Mouse (Mus musculus): ENCODE measurements at regions not wholly inside any gene's neighbourhood (a gene's known extent, or its start where the extent isn't known, plus 50 kb on each side); places are given as distances from the start of the nearest gene placed in this dataset.

GRCm38 (mm10) chr2:101356709-101357108 is 267.8 kb upstream of the Rag2 start:
- no peak for DNase-seq
- intact Hi-C loops (cut with DNase I), result no loop called here

DNA sequence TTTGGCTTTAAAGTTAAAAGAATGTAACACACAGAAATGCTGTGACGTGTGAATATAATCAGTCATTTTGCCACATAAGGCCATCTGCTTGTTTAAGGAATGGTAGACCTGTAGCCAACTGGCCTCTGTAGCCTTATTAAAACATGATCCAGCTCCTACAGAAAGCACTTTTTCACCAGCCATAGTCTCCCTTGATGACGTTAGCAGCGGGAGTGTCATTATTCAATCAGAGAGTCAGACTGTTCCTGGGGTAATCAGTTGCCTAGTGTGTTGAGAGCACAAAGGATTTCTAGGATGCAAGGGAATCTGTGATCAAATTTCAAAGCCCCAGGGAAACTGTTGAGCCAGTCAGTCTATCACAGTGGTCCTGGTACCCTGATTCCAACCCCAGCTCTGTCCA is 260.3 kb upstream of the Rag2 start:
- no peak for DNase-seq
- intact Hi-C loops (cut with DNase I), result no loop called here

GRCm38 (mm10) chr2:101368278-101368677 is 256.2 kb upstream of the Rag2 start:
- DNase-seq, result peak in 1 of 2 experiments; percentile 2
- intact Hi-C loops (cut with DNase I), result no loop called here

- intact Hi-C loops (cut with DNase I), result no loop called here
- no peak for DNase-seq
These were observed 253.4 kb upstream of the Rag2 start for GRCm38 (mm10) chr2:101370991-101371736.

DNA sequence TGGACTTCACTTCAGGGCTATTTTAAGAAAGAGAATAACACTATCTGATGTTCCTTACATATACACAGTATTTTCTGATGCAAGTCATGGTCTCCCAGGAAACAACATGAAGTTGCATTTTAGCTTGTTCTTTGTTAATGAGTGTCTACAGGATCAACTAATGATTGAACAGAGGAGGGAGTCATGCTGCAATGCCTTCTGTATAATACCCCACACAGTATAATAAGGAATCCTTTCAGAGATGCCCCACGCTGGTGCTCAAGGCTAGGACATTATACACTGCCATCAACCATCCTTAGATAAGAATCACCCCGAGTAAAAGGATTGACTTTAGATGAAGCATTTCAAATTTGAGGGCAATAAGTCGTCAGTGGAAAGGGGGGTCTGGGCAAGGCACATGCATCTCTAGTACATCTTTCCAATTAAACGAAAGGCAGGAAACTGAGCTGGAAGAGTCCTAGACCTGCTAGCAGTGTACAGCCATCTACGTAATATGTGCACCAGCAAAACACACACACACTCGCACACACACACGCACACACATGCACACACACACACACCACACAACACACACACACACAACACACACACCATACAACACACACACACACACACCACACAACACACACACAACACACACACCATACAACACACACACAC is 252.6 kb upstream of the Rag2 start:
- intact Hi-C loops (cut with DNase I), result no loop called here
- DNase-seq, result no peak

DNA sequence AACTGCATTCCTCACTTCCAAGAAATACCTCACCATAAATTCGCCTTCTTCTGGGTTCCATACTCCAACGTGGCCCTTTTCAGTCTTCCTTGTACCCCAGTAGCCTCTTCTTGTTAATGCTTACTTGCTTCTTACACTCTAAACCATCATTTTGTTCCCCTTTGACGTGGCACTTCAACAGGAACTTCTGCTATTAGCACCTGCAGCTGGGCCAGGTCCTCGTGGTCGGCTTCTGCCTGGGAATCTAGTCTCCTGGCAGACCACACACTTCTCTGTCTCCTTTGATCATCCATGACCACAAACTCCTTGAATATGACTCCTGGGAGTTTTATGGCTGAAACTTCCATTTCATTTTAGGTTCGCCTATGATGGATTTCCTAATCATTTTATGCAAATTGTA is 243.9 kb upstream of the Rag2 start:
- intact Hi-C loops (cut with DNase I), result no loop called here
- DNase-seq, result no peak

DNA sequence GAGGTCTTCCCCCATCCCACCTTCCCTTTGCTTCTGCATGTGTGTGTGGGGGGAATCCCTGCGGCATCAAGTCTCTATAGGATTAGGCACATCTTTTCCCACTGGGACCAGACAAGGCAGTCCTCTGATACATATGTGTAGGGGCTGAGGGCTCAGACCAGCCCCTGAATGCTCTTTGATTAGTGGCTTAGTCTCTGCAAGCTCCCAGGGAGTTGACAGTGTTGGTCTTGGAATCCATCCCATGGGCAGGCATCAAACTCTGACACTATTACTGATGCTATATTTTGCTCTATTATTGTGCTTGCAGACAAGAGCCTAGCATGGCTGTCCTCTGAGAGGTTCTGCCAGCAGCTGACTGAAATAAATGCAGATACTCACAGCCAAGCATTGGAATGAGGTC is 209.5 kb upstream of the Rag2 start:
- intact Hi-C loops (cut with DNase I), result no loop called here
- DNase-seq, result no peak

DNA sequence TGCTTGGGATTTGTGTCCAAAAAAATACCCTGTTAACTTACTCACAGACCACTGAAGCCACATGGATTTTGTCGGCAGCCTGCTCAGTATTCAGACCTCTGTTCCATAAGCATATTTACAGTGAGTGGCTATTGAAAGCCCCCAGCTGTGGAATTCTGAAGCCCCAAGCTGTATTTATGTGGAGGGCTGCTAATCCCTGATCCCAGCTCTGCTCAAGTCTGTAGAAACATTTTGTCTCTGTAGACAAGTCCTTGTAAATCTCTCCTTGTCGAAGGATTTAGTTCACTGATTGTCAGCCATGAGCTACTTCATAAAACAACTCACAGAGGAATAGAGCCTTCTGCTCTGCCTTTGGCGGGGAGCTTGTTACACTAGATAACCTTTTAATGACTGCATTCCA is 207.8 kb upstream of the Rag2 start:
- intact Hi-C loops (cut with DNase I), result no loop called here
- no peak for DNase-seq

DNA sequence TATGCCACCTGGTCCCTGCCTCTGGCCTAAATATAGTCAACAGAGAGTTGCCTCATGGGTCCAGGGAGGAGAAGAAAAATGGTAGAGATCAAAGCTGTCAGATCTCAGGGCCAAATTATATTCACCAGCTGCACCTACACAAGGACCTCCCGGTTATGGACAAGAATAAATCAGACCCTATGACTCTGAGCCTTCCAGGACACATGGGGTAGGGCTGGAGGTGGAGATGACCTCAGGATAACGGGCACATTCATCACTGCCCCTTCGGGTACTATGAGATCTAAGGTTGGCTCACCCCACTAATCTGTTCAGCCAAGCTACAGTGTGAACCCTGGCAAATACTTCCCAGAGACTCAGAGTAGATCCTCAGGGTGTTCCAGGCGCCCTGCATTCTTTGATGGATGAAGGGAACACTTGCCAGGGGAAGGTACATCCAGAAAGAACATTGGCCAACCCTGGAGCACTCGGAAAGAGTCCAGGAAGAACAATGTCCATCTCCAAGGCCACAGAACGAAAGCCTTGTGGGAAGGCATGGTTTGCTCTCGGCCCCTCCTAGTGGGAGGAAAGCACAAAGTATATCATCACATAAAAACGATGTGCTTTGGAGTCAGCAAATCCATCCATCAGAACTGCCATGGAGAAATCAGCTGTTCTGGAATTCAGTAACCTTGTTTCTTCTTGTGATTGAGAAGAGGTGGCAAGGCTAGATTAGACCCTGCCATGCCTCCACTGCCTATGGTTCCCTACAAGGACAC is 191.2 kb upstream of the Rag2 start:
- intact Hi-C loops (cut with DNase I), result no loop called here
- DNase-seq, result no peak

- no peak for DNase-seq
- intact Hi-C loops (cut with DNase I), result no loop called here
These were observed 184.3 kb upstream of the Rag2 start for GRCm38 (mm10) chr2:101440231-101440630.

DNA sequence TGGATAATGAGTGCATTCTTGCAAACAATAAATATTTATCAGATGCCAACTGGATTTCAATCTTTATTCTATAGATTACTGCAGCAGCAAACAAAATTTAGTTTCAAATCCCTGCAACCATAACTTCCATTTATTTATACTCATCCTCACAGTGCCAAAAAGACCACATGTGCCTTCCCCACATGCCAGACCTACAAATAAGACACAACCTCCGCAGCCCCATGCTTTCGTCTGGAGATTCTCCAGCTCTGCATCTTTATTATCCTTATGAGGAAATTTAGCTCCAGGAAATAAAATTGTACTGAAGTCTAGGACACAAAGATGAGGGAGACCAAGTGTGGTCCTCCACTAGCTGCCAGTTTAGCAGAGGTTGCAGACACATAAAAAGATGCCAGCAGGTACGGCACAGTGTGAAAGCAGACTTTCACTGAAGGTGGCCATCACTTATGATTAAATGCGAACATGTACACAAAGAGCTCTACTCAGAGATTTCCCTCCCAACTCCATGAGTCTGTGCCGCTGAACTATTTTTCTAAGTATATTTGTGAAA is 183.4 kb upstream of the Rag2 start:
- no peak for DNase-seq
- intact Hi-C loops (cut with DNase I), result no loop called here

DNA sequence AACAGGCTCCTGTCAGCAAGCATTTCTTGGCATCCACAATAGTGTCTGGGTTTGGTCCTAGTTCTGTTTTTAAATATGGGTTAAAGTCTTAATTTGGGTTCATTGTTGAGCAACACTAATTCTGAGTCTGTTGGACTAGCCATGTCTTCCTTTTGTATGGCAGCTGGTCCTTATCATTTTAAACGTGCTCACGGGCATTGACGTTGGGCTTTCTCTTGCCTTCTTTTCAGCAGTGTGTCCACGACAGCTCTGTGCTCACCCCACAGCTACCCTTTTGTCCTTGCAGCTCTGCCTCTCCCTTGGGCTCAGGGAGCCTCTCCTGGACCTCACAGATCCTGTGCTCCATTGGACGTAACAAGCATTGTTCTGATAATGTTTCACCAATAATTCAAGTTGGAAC is 168.9 kb upstream of the Rag2 start:
- DNase-seq, result no peak
- intact Hi-C loops (cut with DNase I), result no loop called here

- intact Hi-C loops (cut with DNase I), result no loop called here
- DNase-seq, result no peak
These were observed 165.6 kb upstream of the Rag2 start for GRCm38 (mm10) chr2:101458959-101459358.

GRCm38 (mm10) chr2:101462450-101462849 is 162.1 kb upstream of the Rag2 start:
- intact Hi-C loops (cut with DNase I), result no loop called here
- no peak for DNase-seq

DNA sequence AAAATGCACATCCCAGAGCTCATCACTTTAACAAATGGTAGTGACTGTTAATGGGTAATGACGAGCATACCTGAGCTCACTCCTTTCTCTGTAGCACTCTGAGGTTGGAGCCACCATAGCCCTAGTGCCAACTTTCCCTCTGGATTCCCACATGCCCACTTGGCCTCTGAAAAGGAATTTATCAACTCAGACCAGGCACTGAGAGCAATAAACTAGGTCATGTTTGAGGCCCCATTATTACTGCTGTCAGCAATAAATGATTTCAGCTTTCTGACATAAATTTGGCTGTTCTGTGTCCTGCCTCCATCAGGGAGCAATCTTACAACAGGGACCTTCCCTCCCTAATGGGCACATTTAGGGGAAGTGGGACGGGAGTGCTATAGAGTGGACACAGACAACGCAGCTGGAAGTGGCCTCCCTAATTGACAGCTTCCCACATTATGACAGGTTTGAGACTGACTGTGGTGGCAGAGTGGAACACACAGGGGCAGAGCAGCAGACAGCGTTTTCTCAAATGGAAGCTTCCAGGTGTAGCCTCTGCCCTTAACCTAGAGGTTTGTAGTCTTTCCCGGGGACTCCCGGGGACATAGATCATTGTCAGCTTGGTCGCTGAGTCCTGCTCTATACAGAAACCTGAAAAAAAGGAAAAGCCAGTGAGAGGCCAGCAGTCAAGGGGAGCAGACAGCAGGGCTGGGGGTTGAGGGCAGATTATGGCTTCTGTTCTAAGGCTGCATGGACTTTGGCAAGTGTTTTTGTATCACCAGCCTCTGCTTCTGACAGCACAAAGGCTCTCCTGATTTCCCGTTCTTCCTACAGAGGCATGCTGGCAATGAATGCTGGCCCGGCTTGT is 160.0 kb upstream of the Rag2 start:
- DNase-seq, result no peak

DNA sequence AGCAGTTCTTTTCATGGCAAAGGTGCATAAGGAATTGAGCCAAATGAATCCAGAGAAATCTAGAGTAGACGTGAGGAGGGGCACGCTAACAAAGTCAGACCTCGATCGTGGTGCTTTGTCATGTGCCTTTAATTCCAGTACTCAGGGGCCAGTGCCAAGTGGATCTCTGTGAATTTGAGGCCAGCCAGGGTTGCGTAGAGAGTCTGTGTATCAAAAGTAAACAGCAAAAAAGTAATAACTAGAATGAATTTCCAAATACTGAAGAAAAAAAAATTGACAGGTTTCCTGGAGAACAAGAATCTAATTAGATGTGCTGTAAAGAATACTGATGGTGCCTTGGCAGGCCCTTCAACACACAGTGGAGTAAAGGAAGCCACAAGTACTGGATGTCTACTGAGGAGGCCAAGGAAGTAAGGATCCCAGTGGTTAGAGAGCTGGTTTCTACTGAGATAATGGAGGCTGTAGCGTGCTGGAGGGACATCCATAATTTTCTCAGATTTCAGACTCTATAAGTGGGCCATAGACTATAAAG is 153.9 kb upstream of the Rag2 start:
- DNase-seq, result no peak
- intact Hi-C loops (cut with DNase I), result loop anchor here (5.0 kb wide), 1 partner anchor 57 kb away; no protein-coding TSS in a partner anchor

More for the DNA sequence above, 160.0 kb upstream of the Rag2 start:
- intact Hi-C loops (cut with DNase I), result no loop called here

DNA sequence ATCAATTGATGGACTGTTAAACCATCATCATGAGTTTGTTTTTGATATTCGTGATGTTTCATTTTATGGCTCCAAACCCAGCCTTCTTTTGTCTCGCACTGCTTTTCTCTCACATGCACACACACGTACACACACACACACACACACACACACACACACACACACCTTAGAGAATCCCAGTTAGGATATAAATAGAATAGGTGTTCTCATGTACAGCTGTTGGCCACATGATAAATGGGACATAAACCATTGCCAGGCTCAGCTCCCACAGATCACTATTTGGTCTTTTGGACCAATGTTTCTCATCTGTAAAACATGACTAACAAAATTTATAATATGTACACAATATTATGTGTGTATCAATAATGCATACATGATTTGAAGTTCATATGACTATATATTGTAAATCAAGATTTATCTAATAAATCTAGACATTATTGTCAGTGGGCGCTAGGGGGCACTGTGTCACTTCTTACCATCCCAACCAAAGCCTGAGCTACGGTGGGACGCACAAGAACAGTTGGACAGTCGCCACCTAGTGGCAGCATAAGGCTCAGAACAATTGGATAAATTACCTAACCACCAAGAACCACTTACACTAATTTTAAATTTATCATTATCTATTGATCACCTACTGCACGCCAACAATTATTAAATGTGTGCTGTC is 151.9 kb upstream of the Rag2 start:
- intact Hi-C loops (cut with DNase I), result loop anchor here (1.0 to 5.0 kb wide), 2 partner anchors 55 to 181 kb away; no protein-coding TSS in a partner anchor
- DNase-seq, result peak; percentile 78 to 88

GRCm38 (mm10) chr2:101473116-101473485 is 151.4 kb upstream of the Rag2 start:
- DNase-seq, result no peak
- intact Hi-C loops (cut with DNase I), result loop anchor here (5.0 kb wide), 1 partner anchor 54 kb away; no protein-coding TSS in a partner anchor

GRCm38 (mm10) chr2:101476862-101477261 is 147.7 kb upstream of the Rag2 start:
- DNase-seq, result no peak
- intact Hi-C loops (cut with DNase I), result no loop called here

DNA sequence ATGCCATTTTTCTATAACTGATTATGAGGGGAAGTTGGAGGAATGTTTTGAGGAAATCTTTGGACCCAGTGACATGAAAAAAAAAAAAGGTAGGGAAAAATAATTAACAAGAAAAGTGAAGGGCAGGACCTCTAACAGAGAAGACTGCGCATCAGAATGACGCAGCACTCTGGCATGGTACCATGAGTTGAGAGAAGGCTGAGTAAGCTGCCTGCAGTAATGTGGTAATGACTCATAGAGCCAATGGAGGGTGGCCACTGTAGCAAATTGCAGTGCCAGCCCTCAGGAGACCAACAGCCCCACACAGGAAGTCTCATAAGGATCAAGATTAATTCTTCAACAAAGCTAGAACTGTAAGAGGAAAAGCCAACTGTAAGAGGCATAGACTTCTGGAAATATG is 134.3 kb upstream of the Rag2 start:
- DNase-seq, result no peak
- intact Hi-C loops (cut with DNase I), result no loop called here

Measured in heart, postnatal 10 days (tissue).